Mouse (Mus musculus): ENCODE measurements around the gene Dtx2.

DNA sequence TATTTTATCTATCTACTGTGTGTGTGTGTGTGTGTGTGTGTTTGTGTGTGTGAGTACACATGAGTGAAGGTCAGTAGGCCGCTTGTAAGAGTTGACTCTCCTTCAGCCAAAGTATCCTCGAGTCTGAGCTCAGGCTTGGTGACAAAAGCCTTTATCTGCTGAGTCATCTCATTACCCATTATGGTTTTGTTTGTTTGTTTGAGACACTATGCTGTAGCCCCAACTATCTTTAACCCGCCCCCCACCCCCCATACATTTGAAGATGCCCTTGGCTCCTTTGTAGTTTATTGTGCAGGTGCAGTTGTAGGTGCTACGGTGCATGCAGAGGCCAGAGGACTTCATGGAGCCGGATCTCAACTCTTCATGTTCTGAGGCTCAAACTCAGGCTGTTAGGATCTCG is 6.6 kb downstream of the Dtx2 start:
- TF ChIP-seq CTCF (conservative IDR thresholded peaks at IDR 0.05; ENCODE audit: insufficient read depth, insufficient read length, low read depth, low read length) = no peak
- TF ChIP-seq POLR2A (IDR thresholded peaks at IDR 0.05; ENCODE audit: low read depth, low read length) = no peak

Measured in kidney, adult 2 months (tissue).